Mouse (Mus musculus): ENCODE data around the gene Prdm1.

Prdm1 gene

GRCm38 (mm10) chr10:44420211-44420610 is 108.1 kb downstream of the Prdm1 start:
- no peak for DNase-seq (ENCODE audit: low read depth, low spot score)

GRCm38 (mm10) chr10:44418901-44419300 is 109.4 kb downstream of the Prdm1 start:
- DNase-seq (ENCODE audit: low read depth, low spot score): no peak

- DNase-seq (ENCODE audit: low read depth, low spot score): no peak
These were observed 112.7 kb downstream of the Prdm1 start for GRCm38 (mm10) chr10:44415576-44415975.

GRCm38 (mm10) chr10:44409958-44410357 is 118.3 kb downstream of the Prdm1 start:
- no peak for DNase-seq (ENCODE audit: low read depth, low spot score)

GRCm38 (mm10) chr10:44409054-44409453 is 119.2 kb downstream of the Prdm1 start:
- no peak for DNase-seq (ENCODE audit: low read depth, low spot score)

- no peak for DNase-seq (ENCODE audit: low read depth, low spot score)
These were observed 124.9 kb downstream of the Prdm1 start for GRCm38 (mm10) chr10:44403415-44403814.

GRCm38 (mm10) chr10:44401600-44401999 is 126.7 kb downstream of the Prdm1 start:
- DNase-seq (ENCODE audit: low read depth, low spot score): no peak

GRCm38 (mm10) chr10:44400602-44401001 is 127.7 kb downstream of the Prdm1 start:
- DNase-seq (ENCODE audit: low read depth, low spot score): no peak

GRCm38 (mm10) chr10:44400119-44400518 is 128.2 kb downstream of the Prdm1 start:
- DNase-seq (ENCODE audit: low read depth, low spot score): no peak

- no peak for DNase-seq (ENCODE audit: low read depth, low spot score)
These were observed 135.4 kb downstream of the Prdm1 start for GRCm38 (mm10) chr10:44392855-44393254.

GRCm38 (mm10) chr10:44391509-44392290 is 136.6 kb downstream of the Prdm1 start:
- no peak for DNase-seq (ENCODE audit: low read depth, low spot score)

GRCm38 (mm10) chr10:44390286-44390685 is 138.0 kb downstream of the Prdm1 start:
- DNase-seq (ENCODE audit: low read depth, low spot score): no peak

GRCm38 (mm10) chr10:44388706-44389233 is 139.5 kb downstream of the Prdm1 start:
- no peak for DNase-seq (ENCODE audit: low read depth, low spot score)

All from A20 (cell line).